Mouse (Mus musculus) heart, postnatal 0 days (tissue): Measurements from ENCODE around the gene Zswim9.

Source experiments
- CTCF ChIP-seq: IDR thresholded peaks from 2 replicates; pipeline ENCODE4 v1.5.1; 2016; ENCODE audit warnings: antibody characterized with exemption, control low read depth, low read depth
- EP300 ChIP-seq: IDR thresholded peaks from 2 replicates; pipeline ENCODE4 v1.6.1; 2016; ENCODE audit warnings: antibody characterized with exemption, low read depth

GRCm38 (mm10) chr7:13260746-13261700 lies 17.5 kb downstream of the Zswim9 start:
- TF ChIP-seq CTCF, result no peak
- TF ChIP-seq EP300, result no peak
